In genomic region chr12:97156499-97157110, GRCm38 (mm10) we compare ENCODE assay signal across 14 mouse cellular contexts.
DNase-seq lines count a peak whose midpoint lies in the region; ATAC-seq and TF ChIP-seq lines count a peak whose summit lies in the region.
"Had no signal": no experiment of that assay in that cellular context is flagged by ENCODE, and none has a peak within 500 bp of the region (broad histone marks: within the 10 kb centered on the region; RNA-seq: fewer than 3 reads in every experiment).

No protein-coding gene starts in this region.

- H3K27ac ChIP-seq in kidney, embryonic 14.5 days (ENCODE audit: low read depth, low read length) = 0 out of 2 replicates have a peak overlapping the region, but pooled peaks have one; percentile 37
- no peak overlapping the region for H3K27ac ChIP-seq in layer of hippocampus, adult 2 months
- no peak overlapping the region for H3K27ac ChIP-seq in hindbrain, embryonic 14.5 days
- H3K27ac ChIP-seq: limb, embryonic 13.5 days; midbrain, embryonic 15.5 days; neural tube, embryonic 12.5 days; stomach, embryonic 15.5 days had no signal

- no peak overlapping the region for H3K9ac ChIP-seq in kidney, embryonic 14.5 days (ENCODE audit: low read depth, low read length)
- H3K9ac ChIP-seq in hindbrain, embryonic 14.5 days = no peak overlapping the region
- H3K9ac ChIP-seq: limb, embryonic 13.5 days; midbrain, embryonic 15.5 days; neural tube, embryonic 12.5 days; stomach, embryonic 15.5 days had no signal

- no peaks in the 10 kb centered on the region for H3K27me3 ChIP-seq in kidney, embryonic 14.5 days (ENCODE audit: control insufficient read depth, insufficient read depth, low read length)
- H3K27me3 ChIP-seq in hindbrain, embryonic 14.5 days (ENCODE audit: control insufficient read depth, insufficient read depth, low read length) = no peaks in the 10 kb centered on the region
- H3K27me3 ChIP-seq: limb, embryonic 13.5 days; midbrain, embryonic 15.5 days; neural tube, embryonic 12.5 days; stomach, embryonic 15.5 days had no signal

- H3K9me3 ChIP-seq in kidney, embryonic 14.5 days (ENCODE audit: control insufficient read depth, low read length) = no peaks in the 10 kb centered on the region
- no peaks in the 10 kb centered on the region for H3K9me3 ChIP-seq in hindbrain, embryonic 14.5 days (ENCODE audit: control insufficient read depth, low read length)
- H3K9me3 ChIP-seq: limb, embryonic 13.5 days; midbrain, embryonic 15.5 days; neural tube, embryonic 12.5 days; stomach, embryonic 15.5 days had no signal

- WGBS in kidney, embryonic 14.5 days = 27% methylated on average over 3 of the region's 3 CpGs
- WGBS in hindbrain, embryonic 14.5 days = 70% methylated on average over 3 of the region's 3 CpGs

- H3K4me1 ChIP-seq in kidney, embryonic 14.5 days (ENCODE audit: control insufficient read depth, insufficient read depth, low read length) = peaks cover 17% of the 10 kb centered on the region
- H3K4me1 ChIP-seq in hindbrain, embryonic 14.5 days (replicated peaks; ENCODE audit: control insufficient read depth, insufficient read depth, low read length) = no peaks in the 10 kb centered on the region
- H3K4me1 ChIP-seq: midbrain, embryonic 15.5 days; neural tube, embryonic 12.5 days; stomach, embryonic 15.5 days had no signal

- peak; percentile 22 for DNase-seq in embryo, embryonic 10.5 days (ENCODE audit: low spot score)
- DNase-seq in embryo, embryonic 10 days (ENCODE audit: low spot score) = no peak
- no peak for DNase-seq in kidney, adult 8-10 months
- peak; percentile 16 for DNase-seq in 416B (ENCODE audit: low read depth)
- peak; percentile 37 to 64 for DNase-seq in layer of hippocampus, adult 2 months (ENCODE audit: low spot score in 2 of 2)
- DNase-seq in spleen, postnatal 14 days (ENCODE audit: low spot score in 2 of 2) = no peak
- DNase-seq in hindbrain, embryonic 14.5 days (ENCODE audit: low spot score) = no peak
- DNase-seq: lung, postnatal 4 days; thymus, postnatal 25 days had no signal

- H3K4me2 ChIP-seq in kidney, embryonic 14.5 days (replicated peaks; ENCODE audit: low read depth, low read length) = no peak overlapping the region
- H3K4me2 ChIP-seq in hindbrain, embryonic 14.5 days (replicated peaks) = no peak overlapping the region
- H3K4me2 ChIP-seq: limb, embryonic 13.5 days; midbrain, embryonic 15.5 days; neural tube, embryonic 12.5 days; stomach, embryonic 15.5 days had no signal

- no peak overlapping the region for H3K4me3 ChIP-seq in kidney, embryonic 14.5 days (ENCODE audit: low read length)
- no peak overlapping the region for H3K4me3 ChIP-seq in layer of hippocampus, adult 2 months
- H3K4me3 ChIP-seq in hindbrain, embryonic 14.5 days (replicated peaks; ENCODE audit: low read length) = no peak overlapping the region
- H3K4me3 ChIP-seq: limb, embryonic 13.5 days; midbrain, embryonic 15.5 days; neural tube, embryonic 12.5 days; stomach, embryonic 15.5 days had no signal

- TF ChIP-seq CTCF in layer of hippocampus, adult 2 months (conservative IDR thresholded peaks at IDR 0.05) = no peak

- peak; percentile 65 for ATAC-seq in kidney, embryonic 14.5 days (ENCODE audit: low FRiP score, low TSS enrichment)
- ATAC-seq in hindbrain, embryonic 14.5 days (ENCODE audit: low FRiP score) = no peak
- ATAC-seq: midbrain, embryonic 15.5 days had no signal

- no peaks in the 10 kb centered on the region for H3K36me3 ChIP-seq in kidney, embryonic 14.5 days (ENCODE audit: control insufficient read depth, insufficient read depth, low read length)
- no peaks in the 10 kb centered on the region for H3K36me3 ChIP-seq in hindbrain, embryonic 14.5 days (replicated peaks; ENCODE audit: control insufficient read depth, insufficient read depth)
- H3K36me3 ChIP-seq: limb, embryonic 13.5 days; midbrain, embryonic 15.5 days; neural tube, embryonic 12.5 days; stomach, embryonic 15.5 days had no signal

Comparison
In these comparisons a context has a peak if more than half of its experiments do, and no peak if none do; other contexts are left out.
1. DNase-seq: peak in embryo, embryonic 10.5 days (single experiment), 416B (single experiment) and layer of hippocampus, adult 2 months (2 of 2); none in embryo, embryonic 10 days (single experiment), kidney, adult 8-10 months (0 of 2), spleen, postnatal 14 days (0 of 2) and hindbrain, embryonic 14.5 days (single experiment).